Mouse (Mus musculus): ENCODE results near the gene Tbc1d30.

GRCm38 (mm10) chr10:121239065-121239464, 112.0 kb downstream of the Tbc1d30 start:
- no peak for TF ChIP-seq EP300 (optimal IDR thresholded peaks at IDR 0.05)
- no peak for TF ChIP-seq CTCF (IDR thresholded peaks at IDR 0.05; ENCODE audit: low read depth)
